Comparison of ENCODE assay signal across 24 mouse cellular contexts in genomic region chr15:60836321-60836720, GRCm38 (mm10).
"Had no signal": no experiment of that assay in that cellular context is flagged by ENCODE, and none has a peak within 500 bp of the region (broad histone marks: within the 10 kb centered on the region; RNA-seq: fewer than 3 reads in every experiment).

No protein-coding gene starts in this region.

- ATAC-seq: hindbrain, embryonic 16.5 days; inflammation-experienced regulatory T-cells, adult 6 months; intestine, embryonic 15.5 days had no signal

- H3K9me3 ChIP-seq: heart, embryonic 10.5 days; heart, embryonic 12.5 days; hindbrain, embryonic 10.5 days; hindbrain, embryonic 12.5 days; intestine, embryonic 15.5 days; limb, embryonic 10.5 days; limb, embryonic 12.5 days had no signal

- DNase-seq: gastrocnemius, postnatal 14 days; gastrocnemius, postnatal 36 days; heart, adult 18-20 months; heart, postnatal 10 days; heart, postnatal 4 days; kidney, adult 18-20 months; kidney, adult 8-10 months; kidney, postnatal 10 days; kidney, postnatal 25 days; kidney, postnatal 4 days; liver had no signal

- H3K36me3 ChIP-seq: heart, embryonic 10.5 days; heart, embryonic 12.5 days; hindbrain, embryonic 10.5 days; hindbrain, embryonic 12.5 days; intestine, embryonic 15.5 days; limb, embryonic 10.5 days; limb, embryonic 12.5 days had no signal

- H3K9ac ChIP-seq: heart, embryonic 12.5 days; hindbrain, embryonic 12.5 days; hindbrain, embryonic 14.5 days; intestine, embryonic 15.5 days; limb, embryonic 12.5 days had no signal

- H3K4me2 ChIP-seq: heart, embryonic 12.5 days; hindbrain, embryonic 12.5 days; hindbrain, embryonic 14.5 days; intestine, embryonic 15.5 days; limb, embryonic 12.5 days; liver, embryonic 11.5 days had no signal

- H3K27ac ChIP-seq: heart, embryonic 10.5 days; hindbrain, embryonic 10.5 days; hindbrain, embryonic 12.5 days; hindbrain, embryonic 14.5 days; intestine, embryonic 15.5 days; layer of hippocampus, adult 2 months; left cerebral cortex, adult 2 months; limb, embryonic 10.5 days; limb, embryonic 12.5 days had no signal

- H3K27me3 ChIP-seq: heart, embryonic 12.5 days; hindbrain, embryonic 12.5 days; intestine, embryonic 15.5 days; limb, embryonic 12.5 days had no signal

- H3K4me3 ChIP-seq: heart, embryonic 10.5 days; heart, embryonic 12.5 days; hindbrain, embryonic 10.5 days; hindbrain, embryonic 12.5 days; intestine, embryonic 15.5 days; layer of hippocampus, adult 2 months; left cerebral cortex, adult 2 months; limb, embryonic 10.5 days; limb, embryonic 12.5 days had no signal
